Mouse (Mus musculus): ENCODE measurements around the gene Cdc14b. TPM values are rescaled to one million over a fixed set of nuclear protein-coding genes. Genes with fewer than 3 reads are reported as not detected.

Cdc14b gene
- polyA plus RNA-seq, 1 experiment from 2014 or later = 41.0 TPM

DNA sequence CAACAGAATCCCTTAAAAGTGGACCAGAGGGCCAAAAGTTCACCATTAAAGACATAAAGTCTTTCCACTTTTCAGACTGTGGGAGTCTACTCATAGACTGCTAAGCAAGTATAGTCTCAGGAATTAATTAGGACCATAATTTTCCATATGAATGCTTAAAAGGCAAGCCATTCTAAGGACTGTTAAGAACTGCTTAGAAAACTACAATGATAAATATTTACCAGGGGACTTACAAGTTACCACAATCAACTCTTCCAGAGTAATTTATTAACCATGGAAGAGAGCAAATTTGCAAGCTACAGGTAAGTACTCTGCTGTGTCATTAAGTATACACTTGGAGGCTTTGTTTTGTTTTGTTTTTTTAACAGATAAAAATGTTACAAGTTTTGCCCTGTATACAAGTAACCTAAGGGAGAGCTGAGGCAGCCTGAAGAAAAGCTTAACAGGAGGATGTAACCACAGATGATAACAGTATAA lies 37.4 kb downstream of the Cdc14b start:
- H3K27ac ChIP-seq (replicated peaks; ENCODE audit: low read depth, low read length) = no peak overlapping the region
- no peak overlapping the region for H3K4me2 ChIP-seq (ENCODE audit: low read depth, severe bottlenecking)
- DNase-seq (ENCODE audit: low spot score) = no peak
- no peak overlapping the region for H3K9ac ChIP-seq (ENCODE audit: low read length)
- H3K36me3 ChIP-seq (ENCODE audit: control insufficient read depth, insufficient read depth, low read length) = no peaks in the 10 kb centered on the region
- no peaks in the 10 kb centered on the region for H3K9me3 ChIP-seq (ENCODE audit: control insufficient read depth, low read length)
- no peak for ATAC-seq (ENCODE audit: insufficient number of reproducible peaks, low FRiP score, low TSS enrichment, low read depth)
- H3K4me3 ChIP-seq (ENCODE audit: low read depth, low read length) = no peak overlapping the region
- no peaks in the 10 kb centered on the region for H3K27me3 ChIP-seq (ENCODE audit: control insufficient read depth, insufficient read depth, low read length)
- peaks cover 11% of the 10 kb centered on the region for H3K4me1 ChIP-seq (ENCODE audit: control insufficient read depth, insufficient read depth, low read length)

DNA sequence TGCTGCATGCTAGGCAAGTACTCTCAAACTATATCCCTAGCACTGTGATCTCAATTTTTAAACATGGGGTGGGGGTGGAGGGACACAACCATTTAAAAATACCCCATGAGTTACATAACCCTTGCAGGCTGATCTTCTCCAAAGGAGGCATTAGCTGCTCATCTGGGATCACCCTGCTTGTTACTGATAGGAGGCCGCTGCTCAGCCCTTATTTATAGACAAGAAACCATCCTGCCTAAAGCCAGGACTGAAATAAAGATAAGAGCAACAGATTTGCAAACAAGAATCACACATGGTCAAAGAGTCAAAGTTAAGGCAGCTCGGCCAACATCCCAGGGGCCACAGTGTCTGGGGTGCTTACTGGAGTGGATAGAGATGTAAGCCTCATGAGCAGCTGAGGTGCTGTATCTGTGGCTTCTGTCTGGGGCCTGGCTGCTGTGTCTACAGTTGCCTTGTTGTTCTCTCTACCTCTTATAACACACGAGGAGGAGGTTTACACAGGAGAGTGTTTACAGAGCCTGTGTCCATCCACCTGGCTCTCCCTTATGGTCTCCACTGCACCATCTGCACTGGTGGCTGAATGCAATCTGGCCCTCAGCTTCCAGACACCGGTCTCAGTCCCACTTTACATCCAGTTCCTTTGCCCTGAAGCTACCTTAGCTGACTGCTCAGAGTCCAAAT lies 38.0 kb downstream of the Cdc14b start:
- no peak overlapping the region for H3K9ac ChIP-seq (ENCODE audit: low read length)
- no peaks in the 10 kb centered on the region for H3K36me3 ChIP-seq (ENCODE audit: control insufficient read depth, insufficient read depth, low read length)
- H3K4me2 ChIP-seq (ENCODE audit: low read depth, severe bottlenecking) = no peak overlapping the region
- DNase-seq (ENCODE audit: low spot score) (no peak), ATAC-seq (ENCODE audit: insufficient number of reproducible peaks, low FRiP score, low TSS enrichment, low read depth) (no peak)
- no peak overlapping the region for H3K4me3 ChIP-seq (ENCODE audit: low read depth, low read length)
- no peaks in the 10 kb centered on the region for H3K27me3 ChIP-seq (ENCODE audit: control insufficient read depth, insufficient read depth, low read length)
- H3K9me3 ChIP-seq (ENCODE audit: control insufficient read depth, low read length) = no peaks in the 10 kb centered on the region
- 49% methylated on average over 4 of the region's 4 CpGs for WGBS
- H3K4me1 ChIP-seq (ENCODE audit: control insufficient read depth, insufficient read depth, low read length) = peaks cover 11% of the 10 kb centered on the region
- no peak overlapping the region for H3K27ac ChIP-seq (replicated peaks; ENCODE audit: low read depth, low read length)

DNA sequence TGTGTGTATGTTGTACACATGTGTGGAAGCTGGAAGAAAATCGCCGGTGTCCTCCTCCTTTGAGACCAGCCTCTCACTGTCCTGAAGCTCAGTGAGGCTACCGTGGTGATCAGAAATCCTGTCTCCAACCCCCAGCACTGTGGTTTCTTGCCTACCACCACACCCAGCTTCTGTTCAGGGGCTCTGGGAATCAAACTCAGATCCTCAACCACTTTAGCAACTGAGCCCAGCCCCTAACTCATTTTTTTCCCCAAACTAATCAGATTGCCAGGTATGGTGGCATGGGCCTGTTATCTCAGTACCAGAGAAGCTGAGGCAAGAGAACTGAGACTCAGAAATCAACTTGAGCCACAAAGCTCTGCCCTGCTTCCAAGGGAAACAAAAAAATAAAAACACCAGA lies 39.3 kb downstream of the Cdc14b start:
- no peaks in the 10 kb centered on the region for H3K27me3 ChIP-seq (ENCODE audit: control insufficient read depth, insufficient read depth, low read length)
- DNase-seq (ENCODE audit: low spot score) = no peak
- ATAC-seq (ENCODE audit: insufficient number of reproducible peaks, low FRiP score, low TSS enrichment, low read depth) = no peak
- peak overlapping the region; percentile 71 for H3K27ac ChIP-seq (replicated peaks; ENCODE audit: low read depth, low read length)
- no peak overlapping the region for H3K4me3 ChIP-seq (ENCODE audit: low read depth, low read length)
- H3K4me1 ChIP-seq (ENCODE audit: control insufficient read depth, insufficient read depth, low read length) = peaks cover 11% of the 10 kb centered on the region
- 56% methylated on average over 3 of the region's 3 CpGs for WGBS
- no peak overlapping the region for H3K9ac ChIP-seq (ENCODE audit: low read length)
- H3K36me3 ChIP-seq (ENCODE audit: control insufficient read depth, insufficient read depth, low read length) = no peaks in the 10 kb centered on the region
- H3K4me2 ChIP-seq (ENCODE audit: low read depth, severe bottlenecking) = no peak overlapping the region
- H3K9me3 ChIP-seq (ENCODE audit: control insufficient read depth, low read length) = no peaks in the 10 kb centered on the region

DNA sequence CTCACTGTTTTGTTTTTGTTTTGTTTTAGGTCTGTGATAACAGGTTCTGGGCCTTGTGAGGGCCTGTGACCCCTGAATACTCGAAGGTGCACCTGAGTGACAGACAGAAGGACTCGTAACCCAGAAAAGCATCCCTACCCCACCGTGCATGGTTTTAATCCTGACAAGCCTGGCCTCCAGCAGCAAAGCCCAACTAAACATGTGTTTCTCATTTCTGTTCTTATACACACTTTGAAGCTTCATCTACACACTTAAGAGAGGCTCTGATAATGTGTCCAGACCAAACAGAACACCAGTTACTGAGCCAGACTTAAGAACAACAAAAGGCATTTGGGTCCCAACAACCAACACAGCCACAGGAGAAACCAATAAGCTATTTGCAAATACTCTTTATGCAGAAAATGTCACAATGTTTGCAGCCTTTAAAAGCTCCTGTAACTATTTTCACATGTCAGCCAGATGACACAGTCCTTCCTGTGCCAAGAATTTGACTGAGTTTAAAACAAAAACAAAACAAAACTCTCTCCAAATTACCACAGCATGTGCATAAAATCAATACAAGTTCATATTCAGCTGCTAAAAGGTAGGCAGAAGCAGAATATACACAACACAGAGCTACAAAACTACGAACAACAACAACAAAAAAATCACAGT lies 39.9 kb downstream of the Cdc14b start:
- no peak overlapping the region for H3K9ac ChIP-seq (ENCODE audit: low read length)
- H3K4me3 ChIP-seq (ENCODE audit: low read depth, low read length) = no peak overlapping the region
- H3K4me1 ChIP-seq (ENCODE audit: control insufficient read depth, insufficient read depth, low read length) = peaks cover 11% of the 10 kb centered on the region
- WGBS = 23% methylated on average over 4 of the region's 4 CpGs
- no peak overlapping the region for H3K4me2 ChIP-seq (ENCODE audit: low read depth, severe bottlenecking)
- H3K36me3 ChIP-seq (ENCODE audit: control insufficient read depth, insufficient read depth, low read length) = no peaks in the 10 kb centered on the region
- H3K27me3 ChIP-seq (ENCODE audit: control insufficient read depth, insufficient read depth, low read length) = no peaks in the 10 kb centered on the region
- ATAC-seq (ENCODE audit: insufficient number of reproducible peaks, low FRiP score, low TSS enrichment, low read depth) = peak; percentile 44; the same call in 1 of the 2 replicates
- peak overlapping the region; percentile 71 for H3K27ac ChIP-seq (replicated peaks; ENCODE audit: low read depth, low read length)
- peak; percentile 57 for DNase-seq (ENCODE audit: low spot score)
- no peaks in the 10 kb centered on the region for H3K9me3 ChIP-seq (ENCODE audit: control insufficient read depth, low read length)

DNA sequence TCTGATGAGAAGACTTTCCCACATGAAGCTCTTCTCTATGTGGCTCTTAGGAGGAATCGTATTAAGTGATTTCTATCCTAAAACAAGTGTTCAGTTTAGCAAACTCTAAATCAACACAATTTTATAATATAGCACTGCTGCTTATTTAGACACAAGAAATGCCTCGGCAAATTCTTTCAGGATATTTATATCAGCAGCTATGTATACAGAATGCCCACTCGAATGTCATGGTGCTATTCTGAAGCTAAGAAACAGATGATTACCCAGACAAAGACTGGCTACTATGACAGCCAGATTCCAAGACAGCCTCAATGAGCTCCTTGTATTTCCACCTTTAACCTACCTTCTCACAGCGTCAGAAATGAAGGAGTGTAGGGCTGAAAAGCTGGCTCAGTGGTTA lies 42.0 kb downstream of the Cdc14b start:
- H3K27ac ChIP-seq (replicated peaks; ENCODE audit: low read depth, low read length) = no peak overlapping the region
- H3K36me3 ChIP-seq (ENCODE audit: control insufficient read depth, insufficient read depth, low read length) = no peaks in the 10 kb centered on the region
- no peak overlapping the region for H3K4me3 ChIP-seq (ENCODE audit: low read depth, low read length)
- H3K9me3 ChIP-seq (ENCODE audit: control insufficient read depth, low read length) = no peaks in the 10 kb centered on the region
- 88% methylated on average over 4 of the region's 4 CpGs for WGBS
- ATAC-seq (ENCODE audit: insufficient number of reproducible peaks, low FRiP score, low TSS enrichment, low read depth) (no peak), DNase-seq (ENCODE audit: low spot score) (no peak)
- H3K4me1 ChIP-seq (ENCODE audit: control insufficient read depth, insufficient read depth, low read length) = peaks cover 11% of the 10 kb centered on the region
- H3K9ac ChIP-seq (ENCODE audit: low read length) = no peak overlapping the region
- no peak overlapping the region for H3K4me2 ChIP-seq (ENCODE audit: low read depth, severe bottlenecking)
- H3K27me3 ChIP-seq (ENCODE audit: control insufficient read depth, insufficient read depth, low read length) = no peaks in the 10 kb centered on the region

DNA sequence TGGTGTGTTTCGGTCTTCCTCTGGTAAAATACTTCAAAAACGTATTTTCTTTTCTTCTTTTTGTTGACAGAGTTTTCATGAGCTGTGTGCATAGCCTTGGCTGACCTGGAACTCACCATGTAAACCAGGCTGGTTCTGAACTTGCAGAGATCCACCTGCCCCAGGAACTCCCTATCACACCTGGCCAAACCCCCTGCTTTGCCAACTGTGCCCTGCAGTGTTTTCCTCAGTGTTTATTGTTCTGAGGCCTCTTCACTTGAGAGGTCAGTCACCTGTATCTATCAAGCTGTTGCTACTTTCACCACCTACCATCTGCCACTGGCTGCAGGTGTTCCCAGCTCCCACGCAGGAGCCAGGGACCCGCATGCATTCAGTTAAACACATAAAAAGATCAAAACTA lies 48.4 kb downstream of the Cdc14b start:
- H3K36me3 ChIP-seq (ENCODE audit: control insufficient read depth, insufficient read depth, low read length) = no peaks in the 10 kb centered on the region; the same call in 1 of the 2 replicates
- 88% methylated on average over 4 of the region's 4 CpGs for WGBS
- H3K27me3 ChIP-seq (ENCODE audit: control insufficient read depth, insufficient read depth, low read length) = no peaks in the 10 kb centered on the region
- ATAC-seq (ENCODE audit: insufficient number of reproducible peaks, low FRiP score, low TSS enrichment, low read depth) = no peak
- H3K9me3 ChIP-seq (ENCODE audit: control insufficient read depth, low read length) = no peaks in the 10 kb centered on the region
- no peak for DNase-seq (ENCODE audit: low spot score)
- H3K4me2 ChIP-seq (ENCODE audit: low read depth, severe bottlenecking) = no peak overlapping the region
- H3K4me3 ChIP-seq (ENCODE audit: low read depth, low read length) = no peak overlapping the region
- no peak overlapping the region for H3K27ac ChIP-seq (replicated peaks; ENCODE audit: low read depth, low read length)
- no peak overlapping the region for H3K9ac ChIP-seq (ENCODE audit: low read length)
- H3K4me1 ChIP-seq (ENCODE audit: control insufficient read depth, insufficient read depth, low read length) = no peaks in the 10 kb centered on the region

DNA sequence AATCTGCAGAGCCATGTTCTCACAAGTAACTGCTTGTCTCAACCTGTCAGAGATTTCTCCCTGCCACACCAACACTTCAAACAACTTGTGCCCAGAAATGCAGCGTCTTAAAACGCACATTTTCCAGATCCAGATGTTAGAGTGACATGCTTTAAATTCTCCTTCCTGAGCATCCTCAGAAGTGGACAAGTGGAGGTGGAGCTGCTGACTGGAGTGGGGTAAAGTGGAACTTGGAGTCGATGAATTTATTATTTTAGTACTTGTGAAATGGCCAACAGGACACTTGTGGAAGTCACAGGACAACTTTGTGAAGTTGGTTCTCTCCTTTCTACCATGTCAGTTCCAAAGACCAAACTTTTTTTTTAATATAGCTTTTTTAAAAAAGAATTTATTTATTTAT lies 49.4 kb downstream of the Cdc14b start:
- H3K4me3 ChIP-seq (ENCODE audit: low read depth, low read length) = no peak overlapping the region
- H3K9me3 ChIP-seq (ENCODE audit: control insufficient read depth, low read length) = no peaks in the 10 kb centered on the region
- no peaks in the 10 kb centered on the region; the same call in 1 of the 2 replicates for H3K36me3 ChIP-seq (ENCODE audit: control insufficient read depth, insufficient read depth, low read length)
- H3K4me1 ChIP-seq (ENCODE audit: control insufficient read depth, insufficient read depth, low read length) = no peaks in the 10 kb centered on the region
- DNase-seq (ENCODE audit: low spot score) = no peak
- no peaks in the 10 kb centered on the region for H3K27me3 ChIP-seq (ENCODE audit: control insufficient read depth, insufficient read depth, low read length)
- no peak overlapping the region for H3K4me2 ChIP-seq (ENCODE audit: low read depth, severe bottlenecking)
- H3K9ac ChIP-seq (ENCODE audit: low read length) = no peak overlapping the region
- H3K27ac ChIP-seq (replicated peaks; ENCODE audit: low read depth, low read length) = no peak overlapping the region
- no peak for ATAC-seq (ENCODE audit: insufficient number of reproducible peaks, low FRiP score, low TSS enrichment, low read depth)
- 67% methylated on average over 3 of the region's 3 CpGs for WGBS

DNA sequence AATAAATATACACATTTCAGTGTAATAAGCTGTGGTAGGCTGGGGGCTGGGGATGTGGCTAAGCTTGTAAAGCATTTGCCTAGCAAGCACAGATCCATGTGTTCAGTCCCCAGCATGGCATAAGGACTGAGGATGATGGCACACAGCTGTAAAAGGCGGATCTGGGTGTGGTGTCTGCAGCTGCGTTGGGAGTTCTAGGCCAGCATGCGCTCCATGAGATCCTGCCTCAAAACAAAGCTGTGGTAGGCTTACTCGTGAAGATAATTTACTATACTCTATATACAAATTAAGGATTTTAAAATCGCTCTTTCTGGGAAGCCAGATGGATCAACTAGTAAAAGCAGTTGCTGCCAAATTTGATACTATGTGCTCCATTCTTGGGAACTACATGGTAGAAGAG lies 60.2 kb downstream of the Cdc14b start:
- no peak overlapping the region for H3K9ac ChIP-seq (ENCODE audit: low read length)
- H3K4me2 ChIP-seq (ENCODE audit: low read depth, severe bottlenecking) = no peak overlapping the region
- H3K27ac ChIP-seq (replicated peaks; ENCODE audit: low read depth, low read length) = no peak overlapping the region
- no peaks in the 10 kb centered on the region for H3K4me1 ChIP-seq (ENCODE audit: control insufficient read depth, insufficient read depth, low read length)
- no peak for ATAC-seq (ENCODE audit: insufficient number of reproducible peaks, low FRiP score, low TSS enrichment, low read depth)
- no peaks in the 10 kb centered on the region for H3K27me3 ChIP-seq (ENCODE audit: control insufficient read depth, insufficient read depth, low read length)
- no peak overlapping the region for H3K4me3 ChIP-seq (ENCODE audit: low read depth, low read length)
- 92% methylated on average over 5 of the region's 5 CpGs for WGBS
- no peaks in the 10 kb centered on the region; the same call in 1 of the 2 replicates for H3K36me3 ChIP-seq (ENCODE audit: control insufficient read depth, insufficient read depth, low read length)
- DNase-seq (ENCODE audit: low spot score) = no peak
- H3K9me3 ChIP-seq (ENCODE audit: control insufficient read depth, low read length) = no peaks in the 10 kb centered on the region

Measured in limb, embryonic 11.5 days (tissue).